Mouse (Mus musculus) retina, embryonic 14.5 days (tissue): Measurements from ENCODE around the gene Per1.

Experiments
- DNase-seq: peaks from one replicate; pipeline ENCODE4 v3.0.0-alpha.2; 2015; ENCODE audit warnings: low spot score

The Per1 gene

DNA sequence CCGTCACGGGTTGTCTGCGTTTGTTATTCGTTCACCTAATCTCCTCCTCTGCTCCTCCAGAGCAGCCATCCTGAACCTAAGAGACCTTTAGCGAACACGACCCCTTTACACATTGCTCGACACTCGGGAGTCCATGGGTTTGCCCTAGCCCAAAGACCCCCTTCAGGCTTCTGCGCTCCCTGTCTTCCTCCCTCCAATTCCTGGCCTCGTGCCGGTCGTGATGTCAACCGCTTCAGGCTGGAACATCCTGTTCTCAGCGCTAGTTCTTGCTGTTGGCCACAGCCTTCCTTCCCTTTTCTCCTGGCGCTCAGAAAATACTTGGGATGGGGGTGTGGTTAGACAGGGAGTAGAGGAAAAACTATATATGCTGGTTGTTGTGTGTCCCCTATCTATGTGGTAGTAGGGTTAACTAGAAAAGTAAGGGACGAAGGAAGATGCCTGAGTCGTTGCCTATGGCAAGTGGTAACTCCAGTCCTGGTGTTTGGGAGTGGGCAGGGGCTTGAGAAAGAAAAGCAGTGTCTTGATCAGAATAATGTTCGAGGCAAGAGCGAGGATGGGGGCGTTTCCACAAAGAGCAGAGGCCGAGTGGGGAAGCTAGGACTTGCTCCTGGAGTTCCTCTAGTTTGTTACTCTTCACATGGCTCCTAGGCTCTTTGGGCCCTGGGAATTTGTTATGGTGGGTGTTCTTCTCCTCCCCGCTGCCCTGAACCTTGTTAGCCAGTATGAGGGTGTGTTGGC is 4.3 kb downstream of the Per1 start:
- no peak for DNase-seq

DNA sequence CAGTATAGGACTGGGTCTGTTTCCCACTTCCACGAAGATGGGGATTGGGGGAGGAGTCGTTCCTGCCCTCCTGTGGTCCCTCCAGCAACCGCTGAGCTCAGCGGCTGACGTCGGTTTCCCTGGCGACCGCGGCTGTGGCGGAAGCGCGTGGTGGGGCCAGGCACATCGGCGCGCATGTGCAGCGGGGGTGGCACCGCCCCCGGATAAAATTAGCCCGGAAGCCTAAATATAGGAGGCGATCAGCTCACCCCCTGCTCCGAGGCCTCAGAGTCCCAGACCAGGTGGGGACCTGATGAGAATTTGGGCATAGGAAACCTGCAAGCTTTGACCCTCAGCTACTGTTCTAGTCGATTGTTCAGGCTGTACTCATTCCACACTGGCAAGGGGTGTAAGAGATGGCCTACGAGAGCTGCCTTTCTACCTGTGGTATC is 4.9 kb downstream of the Per1 start:
- DNase-seq: peak; percentile 84

DNA sequence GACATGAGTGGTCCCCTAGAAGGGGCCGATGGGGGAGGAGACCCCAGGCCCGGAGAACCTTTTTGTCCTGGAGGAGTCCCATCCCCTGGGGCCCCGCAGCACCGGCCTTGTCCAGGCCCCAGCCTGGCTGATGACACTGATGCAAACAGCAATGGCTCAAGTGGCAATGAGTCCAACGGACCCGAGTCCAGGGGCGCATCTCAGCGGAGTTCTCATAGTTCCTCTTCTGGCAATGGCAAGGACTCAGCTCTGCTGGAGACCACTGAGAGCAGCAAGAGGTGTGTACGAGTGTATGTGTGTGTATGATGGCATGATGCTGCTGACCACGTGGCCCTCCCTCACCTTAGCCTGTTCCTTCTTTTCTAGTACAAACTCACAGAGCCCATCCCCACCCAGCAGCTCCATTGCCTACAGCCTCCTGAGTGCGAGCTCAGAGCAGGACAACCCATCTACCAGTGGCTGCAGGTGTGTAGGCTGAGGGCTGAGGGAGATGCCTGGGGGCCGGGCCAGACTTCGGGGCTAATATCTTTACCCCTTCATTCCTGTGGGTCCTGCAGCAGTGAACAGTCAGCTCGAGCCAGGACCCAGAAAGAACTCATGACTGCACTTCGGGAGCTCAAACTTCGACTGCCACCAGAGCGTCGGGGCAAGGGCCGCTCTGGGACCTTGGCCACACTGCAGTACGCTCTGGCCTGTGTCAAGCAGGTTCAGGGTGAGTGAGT is 5.8 kb downstream of the Per1 start:
- DNase-seq: no peak

DNA sequence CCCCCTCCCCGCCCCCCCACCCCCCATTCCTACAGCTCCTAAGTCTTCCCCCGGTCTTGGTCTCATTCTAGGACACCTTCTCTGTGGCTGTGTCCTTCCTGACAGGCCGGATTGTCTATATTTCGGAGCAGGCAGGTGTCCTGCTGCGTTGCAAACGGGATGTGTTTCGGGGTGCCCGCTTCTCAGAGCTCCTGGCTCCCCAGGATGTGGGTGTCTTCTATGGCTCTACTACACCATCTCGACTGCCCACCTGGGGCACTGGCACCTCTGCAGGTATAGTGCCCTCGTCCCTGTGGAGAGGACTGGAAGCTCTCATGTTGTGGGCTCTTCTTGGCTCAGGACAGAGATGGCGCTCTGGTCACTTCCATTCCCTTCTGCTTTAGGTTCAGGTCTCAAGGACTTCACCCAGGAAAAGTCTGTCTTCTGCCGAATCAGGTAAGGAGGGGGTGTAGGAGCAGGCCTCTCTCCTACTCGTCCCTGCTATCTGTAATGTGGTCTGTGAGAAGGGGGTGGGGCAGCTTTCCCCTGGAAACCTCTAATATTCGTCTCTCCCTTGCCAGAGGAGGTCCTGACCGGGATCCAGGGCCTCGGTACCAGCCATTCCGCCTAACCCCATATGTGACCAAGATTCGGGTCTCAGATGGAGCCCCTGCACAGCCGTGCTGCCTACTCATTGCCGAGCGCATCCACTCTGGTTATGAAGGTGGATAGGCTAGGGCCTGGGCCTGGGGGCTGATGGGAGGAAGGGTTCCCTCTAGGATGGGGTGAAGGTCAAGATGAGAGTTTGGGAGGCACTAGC is 6.8 kb downstream of the Per1 start:
- DNase-seq: no peak

DNA sequence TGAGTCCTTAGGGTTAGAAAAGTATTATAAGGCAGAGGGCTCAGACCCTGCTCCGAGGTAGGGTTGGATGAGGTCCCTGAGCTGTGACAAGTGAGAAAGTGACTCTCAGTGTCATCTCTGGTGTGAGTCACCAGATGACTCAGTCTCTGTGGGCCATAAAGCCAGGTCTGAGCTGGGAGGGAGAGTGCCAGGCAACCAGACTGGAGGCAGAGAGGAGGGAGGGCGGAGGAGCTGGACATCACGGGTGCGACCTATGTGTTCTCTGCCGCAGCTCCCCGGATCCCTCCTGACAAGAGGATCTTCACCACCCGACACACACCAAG is 7.3 kb downstream of the Per1 start:
- no peak for DNase-seq

DNA sequence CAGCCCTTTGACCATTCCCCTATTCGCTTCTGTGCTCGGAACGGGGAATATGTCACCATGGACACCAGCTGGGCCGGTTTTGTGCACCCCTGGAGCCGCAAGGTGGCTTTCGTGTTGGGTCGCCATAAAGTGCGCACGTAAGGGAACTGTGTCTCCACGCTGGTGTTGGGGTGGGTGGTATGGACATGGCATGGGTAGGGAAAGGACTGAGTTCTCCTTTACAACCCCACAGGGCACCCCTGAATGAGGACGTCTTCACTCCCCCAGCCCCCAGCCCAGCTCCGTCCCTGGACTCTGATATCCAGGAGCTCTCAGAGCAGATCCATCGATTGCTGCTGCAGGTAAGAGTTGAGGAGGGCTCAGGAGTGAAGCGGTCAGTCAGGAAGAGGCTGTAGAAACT is 8.1 kb downstream of the Per1 start:
- no peak for DNase-seq

DNA sequence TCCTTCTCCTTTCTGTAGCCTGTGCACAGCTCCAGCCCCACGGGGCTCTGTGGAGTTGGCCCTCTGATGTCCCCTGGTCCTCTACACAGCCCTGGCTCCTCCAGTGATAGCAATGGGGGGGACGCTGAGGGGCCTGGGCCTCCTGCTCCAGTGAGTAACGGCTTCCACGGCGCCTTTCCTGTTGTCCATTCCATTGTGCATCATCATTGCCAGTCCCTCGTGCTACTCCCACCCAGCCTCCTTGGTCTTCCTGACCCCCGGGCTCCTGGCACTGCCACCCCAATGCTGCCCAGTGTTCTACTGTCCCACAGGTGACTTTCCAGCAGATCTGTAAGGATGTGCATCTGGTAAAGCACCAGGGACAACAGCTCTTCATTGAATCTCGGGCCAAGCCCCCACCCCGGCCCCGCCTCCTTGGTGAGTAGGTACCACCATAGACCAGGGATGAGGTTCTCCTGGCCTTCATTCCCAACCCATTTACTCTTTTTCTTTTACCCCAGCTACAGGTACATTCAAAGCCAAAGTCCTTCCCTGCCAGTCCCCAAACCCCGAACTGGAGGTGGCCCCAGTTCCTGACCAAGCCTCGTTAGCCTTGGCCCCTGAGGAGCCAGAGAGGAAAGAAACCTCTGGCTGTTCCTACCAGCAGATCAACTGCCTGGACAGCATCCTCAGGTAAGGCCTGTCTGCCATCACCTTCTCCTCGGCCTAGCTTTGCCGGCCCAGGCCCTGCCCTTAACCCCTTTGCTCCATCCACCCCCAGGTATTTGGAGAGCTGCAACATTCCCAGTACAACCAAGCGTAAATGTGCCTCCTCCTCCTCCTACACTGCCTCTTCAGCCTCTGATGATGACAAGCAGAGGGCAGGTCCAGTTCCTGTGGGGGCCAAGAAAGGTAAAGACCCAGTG is 8.8 kb downstream of the Per1 start:
- DNase-seq: no peak

DNA sequence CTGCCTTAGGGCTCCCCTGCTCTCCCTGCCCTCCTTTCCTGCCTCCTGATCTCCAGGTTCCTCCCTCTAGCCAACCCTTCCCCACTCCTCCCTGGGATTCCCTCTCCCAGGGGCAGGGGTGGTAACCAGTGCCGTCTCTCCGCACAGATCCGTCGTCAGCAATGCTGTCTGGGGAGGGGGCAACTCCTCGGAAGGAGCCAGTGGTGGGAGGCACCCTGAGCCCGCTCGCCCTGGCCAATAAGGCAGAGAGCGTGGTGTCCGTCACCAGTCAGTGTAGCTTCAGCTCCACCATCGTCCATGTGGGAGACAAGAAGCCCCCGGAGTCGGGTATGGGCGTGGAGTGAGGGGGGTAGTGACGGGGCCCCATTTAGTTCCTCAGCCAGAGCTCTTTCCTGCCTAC is 9.5 kb downstream of the Per1 start:
- DNase-seq: no peak

DNA sequence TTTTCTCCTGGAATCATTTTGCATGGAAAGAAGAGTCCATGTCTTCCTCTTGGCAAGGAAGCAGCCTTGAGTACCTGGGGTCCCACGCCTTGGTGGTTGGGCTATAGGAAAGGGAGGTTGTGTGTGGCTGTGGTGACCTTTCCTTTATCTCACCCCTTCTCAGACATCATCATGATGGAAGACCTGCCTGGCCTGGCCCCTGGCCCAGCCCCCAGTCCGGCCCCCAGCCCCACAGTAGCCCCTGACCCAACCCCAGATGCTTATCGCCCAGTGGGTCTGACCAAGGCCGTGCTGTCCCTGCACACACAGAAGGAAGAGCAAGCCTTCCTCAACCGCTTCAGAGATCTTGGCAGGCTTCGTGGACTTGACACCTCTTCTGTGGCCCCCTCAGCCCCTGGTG is 10.2 kb downstream of the Per1 start:
- DNase-seq: no peak

DNA sequence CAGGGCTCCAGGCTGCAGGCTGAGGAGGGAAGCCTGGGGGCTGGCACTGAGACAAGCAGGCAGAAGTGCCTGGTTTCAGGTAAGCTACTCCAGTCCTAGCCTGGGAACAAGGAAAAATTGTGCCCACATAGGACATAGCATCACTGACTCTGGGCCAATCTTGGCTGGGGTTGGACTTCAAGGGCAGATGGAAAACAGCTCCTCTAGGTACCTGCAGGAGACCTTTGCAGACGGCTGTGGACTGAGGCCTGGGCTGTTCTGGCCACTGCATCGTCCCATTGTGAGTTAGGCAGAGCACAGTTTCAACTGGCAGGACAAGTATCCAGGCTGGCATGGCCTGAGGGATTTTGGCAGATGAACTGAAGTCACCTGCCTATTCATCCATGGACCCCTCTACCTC is 10.8 kb downstream of the Per1 start:
- DNase-seq: no peak

DNA sequence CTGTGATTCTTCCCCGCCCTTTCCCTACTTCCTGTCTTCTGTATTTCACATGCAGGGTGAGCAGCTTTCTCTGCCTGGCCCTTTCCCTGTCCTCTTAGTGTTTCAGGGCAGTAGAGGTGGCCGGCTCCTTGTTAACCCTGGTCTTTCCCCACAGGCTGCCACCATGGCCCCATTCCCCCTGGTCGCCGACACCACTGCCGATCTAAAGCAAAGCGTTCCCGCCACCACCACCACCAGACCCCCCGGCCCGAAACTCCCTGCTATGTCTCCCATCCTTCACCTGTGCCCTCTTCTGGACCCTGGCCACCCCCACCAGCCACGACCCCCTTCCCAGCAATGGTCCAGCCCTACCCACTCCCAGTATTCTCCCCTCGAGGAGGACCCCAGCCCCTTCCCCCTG is 11.3 kb downstream of the Per1 start:
- no peak for DNase-seq

DNA sequence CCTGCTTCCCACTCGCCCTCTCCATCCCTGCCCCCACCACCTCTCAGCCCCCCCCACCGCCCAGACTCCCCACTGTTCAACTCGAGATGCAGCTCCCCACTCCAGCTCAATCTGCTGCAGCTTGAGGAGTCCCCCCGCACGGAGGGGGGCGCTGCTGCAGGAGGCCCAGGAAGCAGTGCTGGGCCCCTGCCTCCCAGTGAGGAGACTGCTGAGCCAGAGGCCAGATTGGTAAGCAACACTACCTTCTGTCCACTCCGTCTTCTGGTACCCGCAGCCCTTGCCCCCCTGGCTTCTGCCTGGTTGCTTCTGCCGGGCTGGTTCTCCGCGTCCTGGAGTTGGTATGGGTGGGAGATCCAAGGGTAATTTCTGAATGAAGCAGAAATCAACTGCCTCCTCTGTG is 11.8 kb downstream of the Per1 start:
- no peak for DNase-seq

DNA sequence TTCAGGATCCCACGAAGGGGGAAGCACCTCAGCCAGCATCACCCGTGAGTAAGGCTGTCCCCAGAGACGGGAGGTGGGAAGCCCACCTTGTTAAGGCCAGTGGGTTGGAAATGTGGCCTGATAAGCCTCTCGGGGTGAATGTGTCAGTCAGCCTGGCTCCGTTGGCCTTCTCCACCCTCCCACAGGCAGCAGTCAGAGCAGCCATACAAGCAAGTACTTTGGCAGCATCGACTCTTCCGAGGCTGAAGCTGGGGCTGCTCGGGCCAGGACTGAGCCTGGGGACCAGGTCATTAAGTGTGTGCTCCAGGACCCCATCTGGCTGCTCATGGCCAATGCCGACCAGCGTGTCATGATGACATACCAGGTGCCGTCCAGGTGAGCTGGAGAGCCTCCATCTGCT is 12.7 kb downstream of the Per1 start:
- DNase-seq: no peak

DNA sequence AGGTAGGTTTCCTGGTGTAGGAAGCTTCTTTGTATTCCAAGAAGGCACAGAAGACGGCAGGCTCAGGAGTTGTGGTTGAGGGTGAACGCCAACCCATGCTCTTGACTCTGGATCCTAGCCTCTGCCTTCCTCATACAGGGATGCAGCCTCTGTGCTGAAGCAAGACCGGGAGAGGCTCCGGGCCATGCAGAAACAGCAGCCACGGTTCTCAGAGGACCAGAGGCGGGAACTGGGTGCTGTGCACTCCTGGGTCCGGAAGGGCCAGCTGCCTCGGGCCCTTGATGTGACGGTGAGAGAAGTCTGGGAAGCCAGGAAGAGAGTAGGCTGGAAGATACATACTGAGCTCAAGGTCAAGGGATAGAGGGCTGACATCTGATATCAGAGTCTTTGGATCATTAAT is 13.2 kb downstream of the Per1 start:
- DNase-seq: no peak

DNA sequence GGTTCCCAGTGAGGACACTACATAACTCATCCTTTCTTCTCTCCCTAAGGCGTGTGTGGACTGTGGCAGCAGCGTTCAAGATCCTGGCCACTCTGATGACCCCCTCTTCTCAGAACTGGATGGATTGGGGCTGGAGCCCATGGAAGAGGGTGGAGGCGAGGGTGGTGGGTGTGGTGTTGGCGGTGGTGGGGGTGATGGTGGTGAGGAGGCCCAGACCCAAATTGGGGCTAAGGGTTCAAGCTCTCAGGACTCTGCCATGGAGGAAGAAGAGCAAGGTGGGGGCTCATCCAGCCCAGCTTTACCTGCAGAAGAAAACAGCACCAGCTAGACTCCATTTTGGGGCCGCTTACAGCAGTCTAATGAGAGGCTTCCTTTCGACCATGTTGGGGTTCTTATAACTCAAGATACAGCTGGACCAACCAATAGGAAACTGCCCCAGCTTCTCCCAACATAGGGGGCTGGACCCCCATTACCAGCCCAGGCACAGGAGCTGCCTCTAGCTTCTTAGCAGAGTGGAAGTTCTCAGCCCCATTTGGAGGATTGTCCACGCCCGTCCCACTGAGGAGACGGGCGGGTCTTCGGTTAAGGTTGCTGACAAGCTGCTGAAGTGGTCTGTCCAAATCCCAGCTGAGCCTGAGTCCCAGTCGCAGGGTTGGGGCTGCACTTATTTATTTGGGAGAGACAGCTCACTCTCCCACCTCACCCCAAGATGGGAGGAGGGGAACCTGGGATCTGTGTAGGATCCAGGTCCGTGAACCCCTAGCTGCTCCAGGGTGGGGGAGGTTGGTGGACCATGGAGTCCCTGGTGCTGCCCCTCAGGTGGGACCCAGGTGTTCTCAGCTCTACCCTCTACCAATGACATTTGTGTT is 14.2 kb downstream of the Per1 start:
- no peak for DNase-seq

DNA sequence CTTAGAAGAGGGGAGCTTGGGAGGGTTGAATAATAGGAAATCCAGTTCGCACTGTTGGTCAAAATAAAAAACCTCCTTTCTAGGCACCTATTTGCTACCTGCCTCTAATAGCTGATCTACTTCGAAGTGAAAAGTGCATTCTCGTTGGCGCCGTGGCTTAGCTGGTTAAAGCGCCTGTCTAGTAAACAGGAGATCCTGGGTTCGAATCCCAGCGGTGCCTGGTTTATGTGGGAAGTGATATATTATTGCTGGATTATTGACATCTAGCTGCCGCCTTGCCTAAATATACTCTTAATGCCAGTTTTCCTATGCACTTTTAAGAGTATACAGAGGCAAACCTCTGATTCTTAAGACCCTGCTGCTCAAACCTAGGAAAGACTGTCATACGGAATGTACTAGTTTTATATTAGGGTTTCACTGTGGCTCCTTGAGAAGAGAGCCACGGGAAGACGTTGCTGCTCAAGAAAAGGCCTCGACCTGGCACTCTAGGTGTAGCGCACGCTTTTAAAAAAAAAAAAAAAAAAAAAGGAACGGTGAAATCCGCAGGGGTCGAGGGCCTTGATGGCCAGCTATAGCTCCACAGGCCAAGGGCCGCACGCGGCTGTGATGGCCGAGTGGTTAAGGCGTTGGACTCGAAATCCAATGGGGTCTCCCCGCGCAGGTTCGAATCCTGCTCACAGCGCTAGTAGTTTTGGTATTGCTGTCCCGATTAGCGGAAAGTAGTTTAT is 15.5 kb downstream of the Per1 start:
- DNase-seq: peak; percentile 97

DNA sequence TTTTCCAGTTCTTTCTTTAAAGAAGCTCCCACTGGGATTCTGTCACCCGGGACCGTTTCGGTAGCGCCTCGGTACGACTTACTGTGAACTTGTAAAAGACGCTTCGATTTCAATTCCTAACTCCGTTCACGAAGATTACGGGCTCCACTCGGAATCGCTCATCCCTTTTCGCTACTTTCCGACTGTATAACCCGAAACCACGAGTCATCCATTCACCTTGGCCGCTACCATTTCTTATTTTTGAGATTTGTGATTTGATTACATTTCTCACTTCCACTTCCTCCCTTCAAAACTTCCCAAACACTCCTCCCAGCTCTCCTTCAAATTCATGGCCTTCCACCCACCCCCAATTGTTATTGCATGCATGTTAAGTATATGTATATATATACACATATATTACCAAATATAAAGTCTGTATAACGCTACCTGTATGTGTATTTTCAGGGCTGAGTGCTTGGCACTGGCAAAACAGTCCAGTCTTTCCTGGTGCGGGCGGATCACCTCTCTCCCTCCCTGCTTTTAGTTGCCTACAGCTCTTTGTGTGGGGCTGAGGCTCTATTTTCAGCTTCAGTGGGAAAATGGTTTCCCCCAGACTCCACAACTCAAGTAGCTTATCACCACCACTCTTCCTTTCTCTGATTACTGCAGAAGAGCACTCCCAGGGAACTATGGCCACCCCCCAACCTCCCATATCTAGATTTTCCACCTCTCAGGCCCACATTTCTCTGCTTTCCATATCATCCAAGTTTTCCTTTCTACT is 16.2 kb downstream of the Per1 start:
- no peak for DNase-seq

DNA sequence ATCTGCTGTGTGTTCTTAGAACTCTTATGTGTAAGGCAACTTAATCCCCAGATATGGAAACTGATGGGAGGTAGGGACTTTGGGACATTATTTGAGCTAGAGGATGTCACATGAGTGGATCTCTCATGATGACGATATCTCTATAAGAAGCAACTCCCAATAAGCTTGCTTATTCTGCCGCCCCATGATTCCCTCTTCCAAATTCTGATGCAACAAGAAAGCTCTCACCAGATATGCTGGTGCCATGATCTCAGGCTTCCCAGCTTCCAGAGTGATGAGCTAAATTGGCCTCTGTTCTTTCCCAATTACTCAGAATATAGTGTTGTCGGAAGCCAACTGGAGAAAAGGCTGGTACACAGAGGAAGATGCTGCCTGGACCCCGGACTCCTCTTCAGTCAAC is 16.8 kb downstream of the Per1 start:
- no peak for DNase-seq

DNA sequence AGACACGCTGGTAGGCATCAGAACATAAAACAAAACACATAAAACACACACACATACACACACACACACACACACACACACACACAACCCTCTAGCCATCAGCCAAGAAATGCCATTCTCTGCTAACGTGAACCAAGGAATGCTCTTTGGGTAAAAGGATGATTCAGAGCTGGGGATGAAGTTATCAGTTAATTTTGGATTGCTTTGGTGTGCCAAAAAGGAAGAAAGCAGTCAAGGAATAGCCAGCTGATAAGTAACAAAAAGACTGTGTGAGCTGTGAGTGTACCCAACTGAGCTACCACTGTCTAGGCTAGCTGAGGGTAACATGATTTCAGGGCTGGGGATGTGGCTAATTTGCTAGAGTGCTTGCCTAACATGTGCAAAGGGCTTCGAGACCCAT is 19.0 kb downstream of the Per1 start:
- DNase-seq: no peak

DNA sequence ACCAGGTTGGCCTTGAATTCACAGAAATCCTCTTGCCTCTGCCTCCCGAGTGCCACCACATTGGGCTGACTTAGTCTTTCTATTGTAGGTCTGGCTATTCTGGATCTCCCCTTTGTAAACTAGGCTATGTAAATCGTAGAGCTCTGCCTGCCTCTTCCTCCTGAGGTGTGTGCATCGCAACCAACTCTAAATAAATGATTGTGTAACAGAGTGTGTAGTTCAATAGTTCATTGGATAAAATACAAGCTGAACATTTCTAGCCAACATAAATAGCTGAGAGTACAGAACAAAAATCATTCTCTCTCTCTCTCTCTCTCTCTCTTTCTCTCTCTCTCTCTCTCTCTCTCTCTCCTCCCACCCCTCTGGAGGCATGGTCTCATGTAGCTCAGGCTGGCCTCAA is 19.6 kb downstream of the Per1 start:
- no peak for DNase-seq
